Mouse (Mus musculus) kidney, postnatal 4 days (tissue): ENCODE measurements around the gene Med13l.
"Not testable (repeated sequence)": the region's sequence is repeated elsewhere in the genome, so short reads cannot be mapped to it uniquely, and the experiment has no call there.

Experiments
- DNase-seq, 2 experiments: peaks; one replicate each; pipeline ENCODE4 v3.0.0; 2021; ENCODE audit warnings: mixed read lengths in 2 of 2

The Med13l gene

GRCm38 (mm10) chr5:118633106-118633505, 72.6 kb downstream of the Med13l start:
- DNase-seq, result no peak

- DNase-seq, result peak in 1 of 2 experiments; percentile 52
Measured at GRCm38 (mm10) chr5:118635476-118636187, 75.2 kb downstream of the Med13l start.

GRCm38 (mm10) chr5:118636399-118637369, 76.2 kb downstream of the Med13l start:
- no peak for DNase-seq

- DNase-seq, result no peak
Measured at GRCm38 (mm10) chr5:118637931-118638330, 77.5 kb downstream of the Med13l start.

GRCm38 (mm10) chr5:118638534-118639109, 78.1 kb downstream of the Med13l start:
- no peak for DNase-seq

GRCm38 (mm10) chr5:118639117-118639707, 78.7 kb downstream of the Med13l start:
- no peak for DNase-seq

- no peak for DNase-seq
Measured at GRCm38 (mm10) chr5:118644041-118644440, 83.6 kb downstream of the Med13l start.

GRCm38 (mm10) chr5:118644511-118644910, 84.0 kb downstream of the Med13l start:
- DNase-seq, result no peak

GRCm38 (mm10) chr5:118645196-118645805, 84.8 kb downstream of the Med13l start:
- no peak for DNase-seq

- no peak for DNase-seq
Measured at GRCm38 (mm10) chr5:118646897-118647296, 86.4 kb downstream of the Med13l start.

GRCm38 (mm10) chr5:118647384-118647783, 86.9 kb downstream of the Med13l start:
- no peak for DNase-seq

GRCm38 (mm10) chr5:118649215-118650006, 88.9 kb downstream of the Med13l start:
- peak; percentile 26 to 50 for DNase-seq

- no peak for DNase-seq
Measured at GRCm38 (mm10) chr5:118650007-118650548, 89.6 kb downstream of the Med13l start.

GRCm38 (mm10) chr5:118650746-118651145, 90.3 kb downstream of the Med13l start:
- DNase-seq, result peak; percentile 31 to 49

- no peak for DNase-seq
Measured at GRCm38 (mm10) chr5:118652611-118653010, 92.1 kb downstream of the Med13l start.

GRCm38 (mm10) chr5:118653119-118653518, 92.6 kb downstream of the Med13l start:
- not testable (repeated sequence) for DNase-seq

GRCm38 (mm10) chr5:118654599-118654998, 94.1 kb downstream of the Med13l start:
- DNase-seq, result no peak

- peak; percentile 71 to 73 for DNase-seq
Measured at GRCm38 (mm10) chr5:118655025-118655424, 94.5 kb downstream of the Med13l start.

- no peak for DNase-seq
Measured at GRCm38 (mm10) chr5:118655428-118655827, 94.9 kb downstream of the Med13l start.

GRCm38 (mm10) chr5:118655966-118656365, 95.5 kb downstream of the Med13l start:
- no peak for DNase-seq

GRCm38 (mm10) chr5:118658256-118658837, 97.9 kb downstream of the Med13l start:
- DNase-seq, result no peak
